Mouse (Mus musculus) lung, postnatal 0 days (tissue): ENCODE measurements at regions not wholly inside any gene's neighbourhood (a gene's known extent, or its start where the extent isn't known, plus 50 kb on each side); places are given as distances from the start of the nearest gene placed in this dataset.

Experiments
- ATAC-seq: fragments of 200-750 bp; cut with Nextera tagmentation; 2 replicates; pipeline ENCODE4 v1.8.0; 2017; ENCODE audit warnings: moderate library complexity
- DNase-seq: peaks from one replicate; pipeline ENCODE4 v3.0.0-alpha.2; 2016; ENCODE audit warnings: low spot score
- H3K27ac ChIP-seq: fragments of 300-500 bp; sonication (generic); 2 replicates; pipeline ENCODE4 v1.5.1; 2014; ENCODE audit warnings: antibody characterized with exemption, mild to moderate bottlenecking, low read length, mixed read lengths
- H3K27me3 ChIP-seq: fragments of 300-500 bp; sonication (generic); replicated peaks from 2 replicates; pipeline ENCODE4 v1.6.1; 2014; ENCODE audit warnings: low read length, mixed read lengths; ENCODE audit not compliant: insufficient read depth
- H3K36me3 ChIP-seq: fragments of 300-500 bp; sonication (generic); 2 replicates; pipeline ENCODE4 v1.6.1; 2014; ENCODE audit warnings: low read length, mixed read lengths; ENCODE audit not compliant: insufficient read depth
- H3K4me1 ChIP-seq: fragments of 300-500 bp; sonication (generic); 2 replicates; pipeline ENCODE4 v1.6.1; 2014; ENCODE audit warnings: antibody characterized with exemption, low read depth, low read length, mixed read lengths; ENCODE audit not compliant: insufficient read depth
- H3K4me2 ChIP-seq: fragments of 300-500 bp; sonication (generic); replicated peaks from 2 replicates; pipeline ENCODE4 v1.6.1; 2014; ENCODE audit warnings: low read depth, mild to moderate bottlenecking, low read length, moderate library complexity, mixed read lengths
- H3K4me3 ChIP-seq: fragments of 300-500 bp; sonication (generic); 2 replicates; pipeline ENCODE4 v1.5.1; 2014; ENCODE audit warnings: low read depth, low read length
- H3K9ac ChIP-seq: fragments of 300-500 bp; sonication (generic); replicated peaks from 2 replicates; pipeline ENCODE4 v1.6.1; 2014; ENCODE audit warnings: low read depth, mild to moderate bottlenecking
- H3K9me3 ChIP-seq: fragments of 300-500 bp; sonication (generic); 2 replicates; pipeline ENCODE4 v1.6.1; 2016; ENCODE audit warnings: low read length, mixed read lengths
- CTCF ChIP-seq: IDR thresholded peaks from 2 replicates; pipeline ENCODE4 v1.5.1; 2016; ENCODE audit warnings: antibody characterized with exemption, mild to moderate bottlenecking
- EP300 ChIP-seq: IDR thresholded peaks from 2 replicates; pipeline ENCODE4 v1.6.1; 2016; ENCODE audit warnings: antibody characterized with exemption, mild to moderate bottlenecking, control low read depth
- WGBS: fragments of 180-500 bp; shearing (Covaris S2); extraction: QIAGEN DNeasy Blood & Tissue Kit; methylation state at CpG from one replicate; pipeline ENCODE4 v1.1.7; 2014; 5-methylcytosine and 5-hydroxymethylcytosine counted together

GRCm38 (mm10) chr8:89663859-89664258, 619.9 kb upstream of the Sall1 start:
- no peak for TF ChIP-seq CTCF
- TF ChIP-seq EP300 = no peak
- H3K4me1 ChIP-seq = no peaks in the 10 kb centered on the region
- H3K27ac ChIP-seq = no peak overlapping the region
- H3K9ac ChIP-seq = no peak overlapping the region
- no peak overlapping the region for H3K4me3 ChIP-seq
- peak; percentile 21 for DNase-seq
- H3K4me2 ChIP-seq = no peak overlapping the region
- no peaks in the 10 kb centered on the region for H3K36me3 ChIP-seq
- WGBS = 44% methylated on average over 10 of the region's 10 CpGs
- H3K9me3 ChIP-seq = no peaks in the 10 kb centered on the region
- H3K27me3 ChIP-seq = no peaks in the 10 kb centered on the region
- peak; percentile 35; the same call in 1 of the 2 replicates for ATAC-seq

DNA sequence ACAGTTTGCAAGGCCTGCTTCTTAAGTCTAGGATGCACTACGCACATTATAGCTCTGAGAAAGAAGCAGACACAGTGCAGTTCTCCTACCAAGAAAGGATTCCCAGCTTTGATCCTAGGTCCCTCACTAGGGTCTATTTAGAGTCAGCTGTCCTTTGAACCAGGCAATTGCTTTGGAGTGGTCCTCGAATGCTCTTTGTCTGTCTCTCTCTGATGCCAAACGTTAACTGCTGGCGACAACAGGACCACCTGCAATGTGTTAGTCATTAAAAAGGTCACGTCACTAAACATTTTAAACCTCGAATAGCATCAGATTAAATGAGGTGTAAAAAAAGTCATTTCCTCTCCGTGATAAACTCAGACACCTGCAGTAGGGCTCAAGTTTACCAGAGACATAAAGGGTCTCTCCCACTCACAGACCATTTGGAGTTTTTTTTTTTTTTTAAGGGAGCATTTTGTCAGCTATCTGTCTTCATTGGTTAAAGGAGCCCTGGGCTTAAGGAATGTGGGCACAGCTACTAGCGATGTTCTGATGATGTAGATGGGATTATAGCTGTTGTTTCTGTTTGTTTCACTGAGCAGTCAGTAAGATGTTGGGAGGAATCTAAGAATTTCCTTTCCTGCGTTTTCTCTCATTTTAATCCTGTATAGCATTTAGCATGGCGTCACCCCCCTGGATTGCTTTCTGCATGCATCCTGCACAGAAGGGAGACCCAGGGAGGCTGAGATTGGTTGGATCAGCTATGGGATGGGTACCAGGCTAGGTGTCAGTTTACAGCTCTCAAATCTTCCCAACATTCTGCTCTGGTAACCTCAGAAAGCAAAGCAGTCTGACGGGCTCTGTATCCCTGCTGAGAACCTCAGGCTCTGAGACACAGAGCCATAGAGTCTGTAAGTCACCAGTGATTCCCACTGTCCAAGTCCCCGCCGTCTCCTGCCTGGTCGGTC, 615.3 kb upstream of the Sall1 start:
- no peak overlapping the region for H3K4me2 ChIP-seq
- H3K4me1 ChIP-seq = no peaks in the 10 kb centered on the region
- DNase-seq = no peak
- no peak overlapping the region for H3K9ac ChIP-seq
- ATAC-seq = no peak
- no peaks in the 10 kb centered on the region for H3K9me3 ChIP-seq
- 26% methylated on average over 14 of the region's 14 CpGs for WGBS
- no peaks in the 10 kb centered on the region for H3K36me3 ChIP-seq
- H3K27ac ChIP-seq = no peak overlapping the region
- H3K27me3 ChIP-seq = no peaks in the 10 kb centered on the region
- no peak overlapping the region for H3K4me3 ChIP-seq
- TF ChIP-seq CTCF (no peak), EP300 (no peak)

- H3K9me3 ChIP-seq = no peaks in the 10 kb centered on the region
- no peak overlapping the region for H3K4me3 ChIP-seq
- no peaks in the 10 kb centered on the region for H3K36me3 ChIP-seq
- no peaks in the 10 kb centered on the region for H3K4me1 ChIP-seq
- TF ChIP-seq CTCF (no peak), EP300 (no peak)
- H3K27me3 ChIP-seq = no peaks in the 10 kb centered on the region
- H3K4me2 ChIP-seq = no peak overlapping the region
- no peak overlapping the region for H3K9ac ChIP-seq
- DNase-seq = no peak
- no peak for ATAC-seq
- 74% methylated on average over 14 of the region's 14 CpGs for WGBS
- no peak overlapping the region for H3K27ac ChIP-seq
Measured at GRCm38 (mm10) chr8:89655369-89655768, 611.4 kb upstream of the Sall1 start.

- no peaks in the 10 kb centered on the region for H3K4me1 ChIP-seq
- ATAC-seq (no peak), DNase-seq (no peak)
- H3K27me3 ChIP-seq = no peaks in the 10 kb centered on the region
- WGBS = 43% methylated on average over 5 of the region's 5 CpGs
- TF ChIP-seq CTCF = no peak
- TF ChIP-seq EP300 = no peak
- no peak overlapping the region for H3K9ac ChIP-seq
- H3K36me3 ChIP-seq = no peaks in the 10 kb centered on the region
- no peak overlapping the region for H3K27ac ChIP-seq
- no peak overlapping the region for H3K4me2 ChIP-seq
- H3K4me3 ChIP-seq = no peak overlapping the region
- no peaks in the 10 kb centered on the region for H3K9me3 ChIP-seq
Measured at GRCm38 (mm10) chr8:89649207-89649890, 605.4 kb upstream of the Sall1 start.

DNA sequence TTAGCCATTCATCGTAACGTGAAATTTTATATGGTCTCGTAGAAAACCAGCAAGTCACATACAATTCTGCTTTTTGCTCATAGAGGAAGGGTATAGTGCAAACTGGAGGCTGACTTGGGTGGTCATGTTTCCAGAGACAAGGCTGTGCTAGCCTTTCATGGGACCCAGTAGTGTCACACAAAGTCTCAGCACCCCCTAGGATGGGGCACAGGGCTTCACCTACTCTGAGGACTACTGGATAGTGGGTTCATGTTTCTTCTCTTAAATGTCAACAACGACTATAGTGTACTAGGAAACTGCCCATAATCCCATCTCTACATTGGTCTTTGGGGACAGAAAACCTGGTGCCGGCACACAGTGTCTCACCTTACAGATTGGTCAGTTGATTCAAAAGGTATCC, 603.0 kb upstream of the Sall1 start:
- no peaks in the 10 kb centered on the region for H3K36me3 ChIP-seq
- no peaks in the 10 kb centered on the region for H3K27me3 ChIP-seq
- H3K27ac ChIP-seq = no peak overlapping the region
- no peaks in the 10 kb centered on the region for H3K9me3 ChIP-seq
- ATAC-seq (no peak), DNase-seq (no peak)
- no peak overlapping the region for H3K9ac ChIP-seq
- TF ChIP-seq CTCF = no peak
- no peak for TF ChIP-seq EP300
- no peak overlapping the region for H3K4me2 ChIP-seq
- H3K4me1 ChIP-seq = no peaks in the 10 kb centered on the region
- 89% methylated on average over 5 of the region's 5 CpGs for WGBS
- no peak overlapping the region for H3K4me3 ChIP-seq

DNA sequence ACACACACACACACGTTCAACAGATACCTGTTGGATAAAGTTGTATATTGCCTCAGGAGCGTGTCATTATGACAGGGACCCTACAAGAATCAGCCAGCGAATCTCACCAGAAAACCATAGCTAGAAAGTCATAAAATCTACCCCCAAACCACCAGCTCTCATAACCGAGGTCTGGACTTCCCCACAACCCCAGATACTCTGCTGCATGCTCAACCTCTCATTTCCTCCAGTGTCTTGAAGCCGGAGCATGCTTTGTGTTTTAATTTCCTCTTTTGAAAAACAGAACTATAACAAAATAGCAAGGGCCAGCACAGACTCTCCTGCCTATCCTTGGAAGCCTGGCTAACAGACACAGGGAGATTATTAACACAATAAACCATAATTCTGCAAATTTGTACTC, 597.4 kb upstream of the Sall1 start:
- Histone ChIP-seq H3K36me3 (no peaks in the 10 kb centered on the region), H3K27ac (no peak overlapping the region), H3K27me3 (no peaks in the 10 kb centered on the region), H3K9ac (no peak overlapping the region), H3K4me1 (no peaks in the 10 kb centered on the region), H3K4me3 (no peak overlapping the region), H3K4me2 (no peak overlapping the region), H3K9me3 (no peaks in the 10 kb centered on the region)
- TF ChIP-seq EP300 = no peak
- TF ChIP-seq CTCF = no peak
- DNase-seq = no peak
- ATAC-seq = no peak
- WGBS = 74% methylated on average over 5 of the region's 5 CpGs
